Mouse (Mus musculus): ENCODE results near the gene Map2k7.

GRCm38 (mm10) chr8:4292738-4293137 lies 54.2 kb downstream of the Map2k7 start:
- TF ChIP-seq CTCF (IDR thresholded peaks at IDR 0.05 in 2 of 3, conservative IDR thresholded peaks at IDR 0.05 in 1 of 3; ENCODE audit: control insufficient read depth in 1 of 3, insufficient read depth in 1 of 3, low read depth in 2 of 3, low read length in 3 of 3, poor library complexity in 1 of 3, severe bottlenecking in 1 of 3) (peak in 2 of 3 experiments; percentile 16 to 32; a peak in 3 of 6 replicates), ETS1 (IDR thresholded peaks at IDR 0.05; ENCODE audit: low read depth, low read length) (no peak), POLR2AphosphoS2 (IDR thresholded peaks at IDR 0.05; ENCODE audit: low read length) (no peak)
